Comparison of ENCODE assay signal across 8 mouse cellular contexts in the genomic region with DNA sequence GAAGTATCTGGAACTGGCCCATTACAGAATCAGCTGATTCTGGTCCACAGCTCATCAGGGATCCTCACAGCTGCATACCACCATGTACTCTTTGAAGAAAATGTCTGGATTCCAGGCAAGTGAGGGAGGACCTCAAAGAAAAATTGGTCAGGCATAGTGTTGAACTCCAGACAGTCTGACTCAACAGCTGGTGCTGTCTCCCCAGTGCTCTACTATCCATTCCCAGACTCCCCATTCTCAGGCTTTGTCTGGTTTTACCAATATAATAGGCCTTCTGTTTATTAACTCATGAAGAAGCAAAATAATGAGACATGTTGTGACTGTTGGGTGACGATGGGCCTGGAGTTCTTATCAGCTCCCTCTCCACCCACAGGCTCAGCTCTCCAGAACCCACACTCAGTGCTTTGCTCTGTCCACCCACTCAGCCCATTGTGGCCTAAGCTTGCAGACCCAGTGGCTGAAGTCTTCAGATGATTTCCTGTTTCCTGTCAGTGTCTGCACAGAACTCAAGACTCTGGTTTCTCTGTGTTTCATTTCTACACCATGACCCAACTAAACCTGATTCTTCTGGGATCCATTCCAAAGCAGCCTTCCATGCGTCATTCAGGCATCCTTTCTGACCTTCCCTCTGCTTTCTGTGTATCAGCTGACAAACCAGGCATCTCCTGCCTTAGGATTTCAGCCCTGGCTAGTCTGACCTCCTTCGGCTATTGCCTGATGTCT.
A peak's percentile ranks its signal among the peaks of the same experiment; 100 is the strongest.
DNase-seq lines count a peak whose midpoint lies in the region; ATAC-seq lines count a peak whose summit lies in the region.

No protein-coding gene starts in this region.

- DNase-seq in embryonic facial prominence, embryonic 14.5 days (ENCODE audit: low spot score) = peak; percentile 26
- no peak for DNase-seq in embryonic facial prominence, embryonic 10.5 days (ENCODE audit: low spot score)
- peak; percentile 10 for DNase-seq in urinary bladder, postnatal 14 days (ENCODE audit: low spot score)
- no peak for DNase-seq in urinary bladder, adult 18-20 months (ENCODE audit: low spot score in 2 of 2)
- peak; percentile 68 for DNase-seq in skeletal muscle tissue, adult 2 months (ENCODE audit: low read depth, low spot score)
- DNase-seq in testis, postnatal 14 days (ENCODE audit: low spot score) = no peak
- no peak for DNase-seq in cerebellum, adult 9-11 months

- no peak overlapping the region for H3K9ac ChIP-seq in embryonic facial prominence, embryonic 14.5 days (ENCODE audit: low read depth, low read length)
- H3K9ac ChIP-seq in heart, embryonic 13.5 days = no peak overlapping the region

- ATAC-seq in embryonic facial prominence, embryonic 14.5 days (ENCODE audit: low read depth) = no peak
- ATAC-seq in heart, embryonic 13.5 days (ENCODE audit: extremely low read depth, insufficient number of reproducible peaks, low FRiP score, low TSS enrichment) = no peak

- H3K4me2 ChIP-seq in embryonic facial prominence, embryonic 14.5 days (ENCODE audit: low read depth, low read length) = no peak overlapping the region
- H3K4me2 ChIP-seq in heart, embryonic 13.5 days = no peak overlapping the region

- H3K27me3 ChIP-seq in embryonic facial prominence, embryonic 14.5 days (replicated peaks; ENCODE audit: control insufficient read depth, insufficient read depth, low read length) = no peaks in the 10 kb centered on the region
- H3K27me3 ChIP-seq in embryonic facial prominence, embryonic 10.5 days (replicated peaks; ENCODE audit: low read depth, poor library complexity, severe bottlenecking) = no peaks in the 10 kb centered on the region
- no peaks in the 10 kb centered on the region for H3K27me3 ChIP-seq in heart, embryonic 13.5 days (replicated peaks)

- H3K4me3 ChIP-seq in embryonic facial prominence, embryonic 14.5 days (ENCODE audit: low read depth, low read length) = no peak overlapping the region
- H3K4me3 ChIP-seq in embryonic facial prominence, embryonic 10.5 days = no peak overlapping the region
- no peak overlapping the region for H3K4me3 ChIP-seq in heart, embryonic 13.5 days

- H3K4me1 ChIP-seq in embryonic facial prominence, embryonic 14.5 days (ENCODE audit: control insufficient read depth, insufficient read depth, low read length) = no peaks in the 10 kb centered on the region
- H3K4me1 ChIP-seq in embryonic facial prominence, embryonic 10.5 days = no peaks in the 10 kb centered on the region
- peaks cover 12% of the 10 kb centered on the region for H3K4me1 ChIP-seq in heart, embryonic 13.5 days

- H3K27ac ChIP-seq in embryonic facial prominence, embryonic 14.5 days (replicated peaks; ENCODE audit: low read depth, low read length) = no peak overlapping the region
- H3K27ac ChIP-seq in embryonic facial prominence, embryonic 10.5 days (replicated peaks) = no peak overlapping the region
- H3K27ac ChIP-seq in heart, embryonic 13.5 days (replicated peaks) = peak overlapping the region; percentile 53

- H3K9me3 ChIP-seq in embryonic facial prominence, embryonic 14.5 days (ENCODE audit: control insufficient read depth, low read length) = no peaks in the 10 kb centered on the region
- H3K9me3 ChIP-seq in embryonic facial prominence, embryonic 10.5 days = no peaks in the 10 kb centered on the region
- no peaks in the 10 kb centered on the region for H3K9me3 ChIP-seq in heart, embryonic 13.5 days

- 60% methylated on average over 3 of the region's 3 CpGs for WGBS in embryonic facial prominence, embryonic 14.5 days
- WGBS in embryonic facial prominence, embryonic 10.5 days = 76% methylated on average over 3 of the region's 3 CpGs
- 31% methylated on average over 3 of the region's 3 CpGs for WGBS in heart, embryonic 13.5 days

- no peaks in the 10 kb centered on the region for H3K36me3 ChIP-seq in embryonic facial prominence, embryonic 14.5 days (ENCODE audit: control insufficient read depth, insufficient read depth, low read length)
- no peaks in the 10 kb centered on the region for H3K36me3 ChIP-seq in embryonic facial prominence, embryonic 10.5 days (replicated peaks)
- no peaks in the 10 kb centered on the region for H3K36me3 ChIP-seq in heart, embryonic 13.5 days

Comparison
In these comparisons a context has a peak if more than half of its experiments do, and no peak if none do; other contexts are left out.
1. DNase-seq: peak in embryonic facial prominence, embryonic 14.5 days (single experiment), urinary bladder, postnatal 14 days (single experiment) and skeletal muscle tissue, adult 2 months (single experiment); none in embryonic facial prominence, embryonic 10.5 days (single experiment), urinary bladder, adult 18-20 months (0 of 2), testis, postnatal 14 days (single experiment) and cerebellum, adult 9-11 months (single experiment).